Comparison of ENCODE assay signal across 8 mouse cellular contexts in the genomic region with DNA sequence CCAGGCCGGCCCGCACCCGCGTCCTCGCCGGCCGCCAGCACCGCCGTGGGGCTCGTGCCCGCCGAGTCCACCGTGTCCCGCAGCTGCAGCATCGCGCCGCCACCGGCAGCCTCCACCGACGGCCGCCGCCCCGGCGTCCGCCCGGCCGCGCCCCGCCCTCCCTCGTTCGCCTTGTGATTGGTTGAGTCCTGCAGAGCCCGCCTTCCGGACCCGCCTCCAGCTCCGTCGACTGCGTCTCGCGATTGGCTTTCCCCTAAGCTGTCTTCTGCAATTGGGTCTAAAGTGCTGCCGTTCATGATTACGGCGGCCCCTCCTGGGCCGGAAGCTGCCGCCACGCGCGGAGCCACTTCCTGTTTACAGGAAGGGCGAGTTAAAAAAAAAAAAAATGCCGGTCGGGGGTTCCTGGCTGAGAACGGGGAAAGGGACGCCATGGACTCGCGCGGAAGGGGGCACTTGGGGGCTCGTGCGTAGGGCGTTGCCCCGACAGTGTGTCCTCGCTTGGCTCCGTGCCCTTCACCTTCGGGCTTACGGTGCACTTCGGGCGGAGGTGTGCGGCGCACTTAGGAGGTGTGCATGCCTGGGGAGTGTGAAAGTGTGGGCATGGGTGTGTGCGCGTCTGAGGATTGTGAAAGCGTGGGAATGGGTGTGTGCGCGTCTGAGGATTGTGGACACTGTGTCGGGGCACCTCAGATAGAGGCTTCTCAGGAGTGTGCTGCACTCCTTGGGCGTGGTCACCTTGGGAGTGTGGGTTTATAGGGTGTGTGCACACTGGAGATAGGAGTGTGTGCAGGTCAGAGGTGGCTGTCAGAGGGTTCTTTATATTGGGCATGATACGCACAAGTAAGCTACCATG. TPM values are rescaled to one million over a fixed set of nuclear protein-coding genes. Genes with fewer than 3 reads are reported as not detected.
A peak's percentile ranks its signal among the peaks of the same experiment; 100 is the strongest.
DNase-seq lines count a peak whose midpoint lies in the region; ATAC-seq and TF ChIP-seq lines count a peak whose summit lies in the region.

A gene (minus strand): TSS at position 129 of the 853 bp plus-strand sequence.

- peaks cover 21% of the 10 kb centered on the region for H3K4me1 ChIP-seq in heart, embryonic 12.5 days (replicated peaks)
- H3K4me1 ChIP-seq in kidney, postnatal 0 days (replicated peaks; ENCODE audit: insufficient read depth, low read length) = peaks cover 15% of the 10 kb centered on the region; the same call in 1 of the 2 replicates
- peaks cover 13% of the 10 kb centered on the region for H3K4me1 ChIP-seq in liver, embryonic 11.5 days (replicated peaks; ENCODE audit: control insufficient read depth, insufficient read depth, low read length)
- peaks cover 9% of the 10 kb centered on the region; the same call in 1 of the 2 replicates for H3K4me1 ChIP-seq in stomach, embryonic 14.5 days (ENCODE audit: control insufficient read depth, insufficient read depth, low read length)

- under 1% methylated on average over 75 of the region's 75 CpGs for WGBS in heart, embryonic 12.5 days
- under 1% methylated on average over 67 of the region's 75 CpGs for WGBS in kidney, postnatal 0 days
- under 1% methylated on average over 74 of the region's 75 CpGs for WGBS in liver, embryonic 11.5 days
- 1% methylated on average over 70 of the region's 75 CpGs for WGBS in stomach, embryonic 14.5 days

- peaks cover 32% of the 10 kb centered on the region for H3K36me3 ChIP-seq in heart, embryonic 12.5 days
- H3K36me3 ChIP-seq in kidney, postnatal 0 days (ENCODE audit: insufficient read depth, low read length) = peaks cover 16% of the 10 kb centered on the region
- peaks cover 28% of the 10 kb centered on the region for H3K36me3 ChIP-seq in liver, embryonic 11.5 days (ENCODE audit: control insufficient read depth, insufficient read depth, low read length)
- peaks cover 19% of the 10 kb centered on the region for H3K36me3 ChIP-seq in stomach, embryonic 14.5 days (ENCODE audit: control insufficient read depth, insufficient read depth, low read length)

- H3K9ac ChIP-seq in heart, embryonic 12.5 days = peak within 1 kb of the TSS; percentile 94
- peak within 1 kb of the TSS; percentile 90 for H3K9ac ChIP-seq in kidney, postnatal 0 days (ENCODE audit: low read depth, low read length)
- peak within 1 kb of the TSS; percentile 84 for H3K9ac ChIP-seq in liver, embryonic 11.5 days (ENCODE audit: low read depth, low read length)
- peak within 1 kb of the TSS; percentile 54 for H3K9ac ChIP-seq in stomach, embryonic 14.5 days (replicated peaks; ENCODE audit: low read depth, low read length)

- no peak for TF ChIP-seq CTCF in kidney, postnatal 0 days (IDR thresholded peaks at IDR 0.05; ENCODE audit: low read depth)

- no peaks in the 10 kb centered on the region for H3K9me3 ChIP-seq in heart, embryonic 12.5 days (replicated peaks)
- H3K9me3 ChIP-seq in kidney, postnatal 0 days (replicated peaks; ENCODE audit: low read length) = no peaks in the 10 kb centered on the region
- no peaks in the 10 kb centered on the region for H3K9me3 ChIP-seq in liver, embryonic 11.5 days (ENCODE audit: control insufficient read depth, low read length)
- H3K9me3 ChIP-seq in stomach, embryonic 14.5 days (ENCODE audit: control insufficient read depth, low read depth, low read length) = no peaks in the 10 kb centered on the region

- H3K27ac ChIP-seq in heart, embryonic 12.5 days (ENCODE audit: poor library complexity, severe bottlenecking) = peak within 1 kb of the TSS; percentile 83
- peak within 1 kb of the TSS; percentile 91 for H3K27ac ChIP-seq in kidney, postnatal 0 days
- peak within 1 kb of the TSS; percentile 96 for H3K27ac ChIP-seq in liver, embryonic 11.5 days (ENCODE audit: low read depth, low read length)
- peak within 1 kb of the TSS; percentile 55; the same call in 1 of the 2 replicates for H3K27ac ChIP-seq in stomach, embryonic 14.5 days (ENCODE audit: low read length)

- H3K4me3 ChIP-seq in heart, embryonic 12.5 days = peak within 1 kb of the TSS; percentile 93
- H3K4me3 ChIP-seq in kidney, postnatal 0 days (replicated peaks; ENCODE audit: low read depth, low read length) = peak within 1 kb of the TSS; percentile 93
- H3K4me3 ChIP-seq in liver, embryonic 11.5 days (ENCODE audit: low read depth, low read length) = peak within 1 kb of the TSS; percentile 92
- peak within 1 kb of the TSS; percentile 82 for H3K4me3 ChIP-seq in stomach, embryonic 14.5 days (ENCODE audit: low read depth, low read length)

- ATAC-seq in erythroid progenitor cell, adult 5-6 weeks (replicated peaks; ENCODE audit: low FRiP score, poor library complexity, severe bottlenecking) = peak; percentile 76
- ATAC-seq in heart, embryonic 12.5 days (ENCODE audit: insufficient number of reproducible peaks, low FRiP score) = peak; percentile 97
- ATAC-seq in kidney, postnatal 0 days (replicated peaks; ENCODE audit: low FRiP score, low read depth) = peak; percentile 96
- ATAC-seq in liver, embryonic 11.5 days (replicated peaks; ENCODE audit: low FRiP score) = peak; percentile 91
- peak; percentile 94 for ATAC-seq in stomach, embryonic 14.5 days (ENCODE audit: insufficient number of reproducible peaks, insufficient read depth, low FRiP score, low read depth)

- DNase-seq in CD4-positive helper T cell, adult 2 months (ENCODE audit: low read depth, low spot score) = peak; percentile 98
- peak; percentile 91 for DNase-seq in brain, embryonic 18.5 days (ENCODE audit: low read depth, low spot score)
- peak; percentile 99 for DNase-seq in kidney, postnatal 0 days (ENCODE audit: low spot score)
- peak; percentile 96 for DNase-seq in liver, embryonic 11.5 days (ENCODE audit: low spot score)
- DNase-seq in naive thymus-derived CD4-positive, alpha-beta T cell, adult 2 months (ENCODE audit: low read depth) = peak; percentile 98

- H3K4me2 ChIP-seq in heart, embryonic 12.5 days = peak within 1 kb of the TSS; percentile 96
- peak within 1 kb of the TSS; percentile 86 for H3K4me2 ChIP-seq in kidney, postnatal 0 days (ENCODE audit: low read length)
- peak within 1 kb of the TSS; percentile 85 for H3K4me2 ChIP-seq in liver, embryonic 11.5 days
- H3K4me2 ChIP-seq in stomach, embryonic 14.5 days (replicated peaks; ENCODE audit: low read depth, low read length) = peak within 1 kb of the TSS; percentile 85

- no peaks in the 10 kb centered on the region for H3K27me3 ChIP-seq in heart, embryonic 12.5 days (replicated peaks)
- no peaks in the 10 kb centered on the region for H3K27me3 ChIP-seq in kidney, postnatal 0 days (ENCODE audit: insufficient read depth, low read length)
- no peaks in the 10 kb centered on the region for H3K27me3 ChIP-seq in liver, embryonic 11.5 days (replicated peaks; ENCODE audit: control insufficient read depth, insufficient read depth, low read length)
- H3K27me3 ChIP-seq in stomach, embryonic 14.5 days (ENCODE audit: control insufficient read depth, insufficient read depth, low read length) = no peaks in the 10 kb centered on the region

RNA-seq across cellular contexts. Expression of the gene that starts here (rescaled TPM):
- 101 and 141 TPM in 2 replicates for total RNA-seq in erythroid progenitor cell, adult 5-6 weeks (2015; ENCODE audit: low replicate concordance)
- 113 and 126 TPM in 2 replicates for total RNA-seq in erythroid progenitor cell, adult 5-6 weeks (2017; ENCODE audit: low replicate concordance)
- polyA plus RNA-seq in heart, embryonic 12.5 days (2016; fragmentation: Nextera tagmentation; extraction: Ambion mirVana) = 128 and 135 TPM in 2 replicates
- 154 and 172 TPM in 2 replicates for polyA plus RNA-seq in kidney, postnatal 0 days (2015; fragmentation: Nextera tagmentation; extraction: Ambion mirVana)
- 133 and 149 TPM in 2 replicates for polyA plus RNA-seq in liver, embryonic 11.5 days (2014; fragmentation: Nextera tagmentation; extraction: Ambion mirVana)
- 126 and 135 TPM in 2 replicates for polyA plus RNA-seq in stomach, embryonic 14.5 days (2014; fragmentation: Nextera tagmentation; extraction: Ambion mirVana)

Comparison
In these comparisons a context has a peak if more than half of its experiments do, and no peak if none do; other contexts are left out.
1. Peak in every context shown above with its lines: DNase-seq, ATAC-seq, H3K4me3 ChIP-seq and H3K27ac ChIP-seq.